Mouse (Mus musculus) heart, embryonic 11.5 days (tissue): ENCODE measurements at regions not wholly inside any gene's neighbourhood (a gene's known extent, or its start where the extent isn't known, plus 50 kb on each side); places are given as distances from the start of the nearest gene placed in this dataset.

Experiments
- ATAC-seq: fragments of 200-750 bp; cut with Nextera tagmentation; replicated peaks from 2 replicates; pipeline ENCODE4 v1.8.0; 2017; ENCODE audit warnings: moderate library complexity; ENCODE audit not compliant: insufficient number of reproducible peaks, low FRiP score, low TSS enrichment
- H3K27ac ChIP-seq: fragments of 300-500 bp; sonication (generic); 2 replicates; pipeline ENCODE4 v1.5.1; 2014; ENCODE audit warnings: mild to moderate bottlenecking, low read depth, low read length
- H3K27me3 ChIP-seq: fragments of 300-500 bp; sonication (generic); 2 replicates; pipeline ENCODE4 v1.6.1; 2014; ENCODE audit warnings: mild to moderate bottlenecking, low read length, mixed read lengths; ENCODE audit not compliant: control insufficient read depth, insufficient read depth
- H3K36me3 ChIP-seq: fragments of 300-500 bp; sonication (generic); 2 replicates; pipeline ENCODE4 v1.6.1; 2014; ENCODE audit warnings: mild to moderate bottlenecking, low read length, moderate library complexity, mixed read lengths; ENCODE audit not compliant: control insufficient read depth, insufficient read depth
- H3K4me1 ChIP-seq: fragments of 300-500 bp; sonication (generic); 2 replicates; pipeline ENCODE4 v1.6.1; 2014; ENCODE audit warnings: low read length; ENCODE audit not compliant: control insufficient read depth, insufficient read depth
- H3K4me2 ChIP-seq: fragments of 300-500 bp; sonication (generic); 2 replicates; pipeline ENCODE4 v1.6.1; 2014; ENCODE audit warnings: mild to moderate bottlenecking, moderate library complexity
- H3K4me3 ChIP-seq: fragments of 300-500 bp; sonication (generic); 2 replicates; pipeline ENCODE4 v1.5.1; 2014; ENCODE audit warnings: low read depth, low read length
- H3K9ac ChIP-seq: fragments of 300-500 bp; sonication (generic); 2 replicates; pipeline ENCODE4 v1.6.1; 2014; ENCODE audit warnings: mild to moderate bottlenecking, low read depth, low read length, moderate library complexity
- H3K9me3 ChIP-seq: fragments of 300-500 bp; sonication (generic); replicated peaks from 2 replicates; pipeline ENCODE4 v1.6.1; 2016; ENCODE audit warnings: low read length; ENCODE audit not compliant: control insufficient read depth
- WGBS: fragments of 180-500 bp; shearing (Covaris S2); extraction: QIAGEN DNeasy Blood & Tissue Kit; methylation state at CpG from one replicate; pipeline ENCODE4 v1.1.7; 2014; ENCODE audit not compliant: insufficient replicate concordance; 5-methylcytosine and 5-hydroxymethylcytosine counted together

DNA sequence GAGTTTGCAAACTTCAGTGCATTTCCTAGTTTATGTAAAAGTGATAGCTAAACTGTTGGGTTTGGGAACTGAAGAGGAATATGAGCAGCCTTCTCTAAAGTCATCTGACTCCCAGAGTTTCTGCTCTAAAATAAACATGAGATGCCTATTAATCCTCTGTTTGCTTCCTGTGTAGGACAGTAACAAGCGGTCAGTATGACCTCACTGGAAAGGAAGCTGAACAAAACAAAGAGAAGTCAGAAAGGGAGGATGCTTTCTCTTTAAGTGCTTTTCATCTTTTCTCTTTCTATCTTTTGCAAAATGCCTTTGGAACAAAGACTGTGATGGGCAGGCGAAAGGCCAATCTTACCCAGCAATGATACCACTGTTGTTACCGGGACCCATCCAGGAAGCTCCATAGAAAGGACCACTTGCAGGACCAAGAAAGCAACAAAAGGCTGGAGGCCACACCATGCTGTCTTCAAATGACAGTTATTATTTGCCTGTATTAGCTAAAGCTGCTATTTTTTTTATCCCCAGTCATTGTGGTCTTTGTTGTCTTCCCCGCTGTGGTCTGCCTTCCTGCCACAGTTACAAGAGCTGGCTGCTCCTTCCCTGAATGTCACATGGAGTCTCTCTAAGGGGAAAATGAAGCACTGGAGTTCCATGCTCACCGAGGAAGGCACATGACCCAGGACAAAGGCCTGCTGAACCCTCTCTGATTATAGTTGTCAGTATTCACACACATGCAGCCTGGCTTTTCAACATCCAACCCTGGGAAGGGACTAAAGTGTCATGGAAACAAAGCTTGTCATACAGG, 253.4 kb downstream of the Galc start:
- no peak for ATAC-seq
- no peaks in the 10 kb centered on the region for H3K27me3 ChIP-seq
- WGBS = 54% methylated on average over 5 of the region's 5 CpGs
- no peak overlapping the region for H3K4me2 ChIP-seq
- no peaks in the 10 kb centered on the region for H3K9me3 ChIP-seq
- H3K9ac ChIP-seq = no peak overlapping the region
- H3K36me3 ChIP-seq = no peaks in the 10 kb centered on the region
- no peak overlapping the region for H3K4me3 ChIP-seq
- no peaks in the 10 kb centered on the region for H3K4me1 ChIP-seq
- no peak overlapping the region for H3K27ac ChIP-seq

DNA sequence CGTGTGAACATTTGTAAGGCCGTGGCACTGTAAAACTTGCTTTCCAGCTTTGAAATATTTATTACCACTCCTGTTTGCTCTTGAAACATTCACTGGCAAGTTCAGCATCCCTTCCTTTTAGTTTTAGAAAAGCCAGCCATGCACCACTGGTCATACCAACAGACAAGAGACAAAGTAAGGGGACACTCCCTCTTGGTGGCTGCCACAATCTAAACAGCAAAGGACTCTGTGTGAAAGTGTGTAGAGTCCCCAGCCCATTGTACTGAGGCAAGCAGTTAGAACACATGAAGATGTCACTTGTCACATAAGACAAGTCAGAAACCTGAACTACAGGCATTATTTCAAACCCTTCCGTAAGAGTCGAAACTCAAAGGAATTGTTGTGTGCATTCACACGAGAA, 257.0 kb downstream of the Galc start:
- WGBS = 83% methylated on average over 5 of the region's 5 CpGs
- Histone ChIP-seq H3K9ac (no peak overlapping the region), H3K27me3 (no peaks in the 10 kb centered on the region), H3K9me3 (no peaks in the 10 kb centered on the region), H3K4me2 (no peak overlapping the region), H3K4me3 (no peak overlapping the region), H3K27ac (no peak overlapping the region), H3K4me1 (no peaks in the 10 kb centered on the region), H3K36me3 (no peaks in the 10 kb centered on the region)
- no peak for ATAC-seq

DNA sequence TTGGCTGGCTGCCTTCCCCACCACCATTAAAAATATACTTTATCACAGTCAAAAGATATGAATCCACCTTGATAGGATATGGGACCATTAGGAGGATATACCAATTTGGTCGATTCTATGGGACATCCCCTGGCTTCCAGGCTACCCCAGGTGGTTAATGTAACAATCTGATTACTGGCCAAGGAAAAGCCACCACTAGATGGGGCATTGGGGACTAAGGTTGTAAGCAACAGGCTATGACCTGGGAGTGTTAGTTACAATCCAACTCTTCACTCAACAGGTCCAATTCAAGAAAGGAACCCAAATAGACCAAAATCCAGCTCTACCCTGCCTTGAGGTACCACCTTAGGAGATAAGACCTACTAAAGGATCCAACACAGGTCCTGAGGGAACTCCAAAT, 264.4 kb downstream of the Galc start:
- Histone ChIP-seq H3K4me3 (no peak overlapping the region), H3K4me2 (no peak overlapping the region), H3K9me3 (no peaks in the 10 kb centered on the region), H3K27ac (no peak overlapping the region), H3K4me1 (no peaks in the 10 kb centered on the region), H3K27me3 (no peaks in the 10 kb centered on the region), H3K9ac (no peak overlapping the region), H3K36me3 (no peaks in the 10 kb centered on the region)
- ATAC-seq = no peak
- WGBS = 50% methylated on average over 1 of the region's 1 CpGs

DNA sequence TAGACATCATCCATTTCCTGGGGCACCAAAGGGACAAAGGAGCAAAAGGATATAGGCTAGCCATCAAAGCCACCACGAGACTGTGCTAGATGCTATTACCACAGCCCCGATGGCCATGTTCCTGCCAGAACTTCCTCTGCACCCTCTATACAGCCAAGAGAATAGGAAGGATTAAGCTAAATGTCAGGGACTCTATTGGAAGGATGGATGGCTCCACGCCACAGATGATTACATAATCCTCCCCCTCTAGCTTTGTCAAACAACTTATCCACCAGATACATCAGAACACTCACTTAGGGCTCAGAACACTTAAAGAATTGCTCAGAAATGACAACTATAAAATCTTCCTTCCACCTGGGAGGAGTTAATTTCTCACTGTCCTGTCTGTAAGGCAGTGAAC, 265.3 kb downstream of the Galc start:
- Histone ChIP-seq H3K4me2 (no peak overlapping the region), H3K9ac (no peak overlapping the region), H3K4me1 (no peaks in the 10 kb centered on the region), H3K4me3 (no peak overlapping the region), H3K27me3 (no peaks in the 10 kb centered on the region), H3K9me3 (no peaks in the 10 kb centered on the region), H3K27ac (no peak overlapping the region), H3K36me3 (no peaks in the 10 kb centered on the region)
- WGBS = 77% methylated on average over 3 of the region's 3 CpGs
- ATAC-seq = no peak

DNA sequence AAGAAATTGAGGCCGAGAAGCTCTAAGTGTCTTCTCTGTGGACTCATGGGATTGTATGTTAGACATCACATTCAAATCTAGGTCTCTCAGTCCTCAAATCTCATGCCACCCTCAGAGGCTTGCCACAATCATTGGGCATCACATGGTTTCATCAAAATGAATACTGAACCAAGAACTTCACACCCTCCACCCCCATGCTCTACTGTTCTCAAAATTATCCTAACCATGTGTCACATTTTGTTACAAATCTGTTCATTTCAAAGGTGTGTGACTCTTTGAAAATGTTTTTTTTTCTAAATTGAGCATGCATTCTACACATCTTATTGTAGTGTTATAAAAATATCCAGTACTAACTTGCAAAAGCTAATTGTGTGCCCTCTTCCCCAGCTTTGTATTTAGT, 275.9 kb downstream of the Galc start:
- Histone ChIP-seq H3K4me2 (no peak overlapping the region), H3K4me3 (no peak overlapping the region), H3K36me3 (no peaks in the 10 kb centered on the region), H3K9me3 (no peaks in the 10 kb centered on the region), H3K9ac (no peak overlapping the region), H3K27me3 (no peaks in the 10 kb centered on the region), H3K4me1 (no peaks in the 10 kb centered on the region), H3K27ac (no peak overlapping the region)
- ATAC-seq = no peak
- 82% methylated on average over 1 of the region's 1 CpGs for WGBS

GRCm38 (mm10) chr12:97978668-97979067, 280.6 kb downstream of the Galc start:
- no peak overlapping the region for H3K27ac ChIP-seq
- H3K4me3 ChIP-seq = no peak overlapping the region
- H3K9me3 ChIP-seq = no peaks in the 10 kb centered on the region
- no peak overlapping the region for H3K9ac ChIP-seq
- no peaks in the 10 kb centered on the region for H3K27me3 ChIP-seq
- H3K4me2 ChIP-seq = no peak overlapping the region
- no peaks in the 10 kb centered on the region for H3K36me3 ChIP-seq
- no peaks in the 10 kb centered on the region for H3K4me1 ChIP-seq
- 64% methylated on average over 3 of the region's 3 CpGs for WGBS
- ATAC-seq = no peak

GRCm38 (mm10) chr12:97978178-97978651, 281.0 kb downstream of the Galc start:
- Histone ChIP-seq H3K4me3 (no peak overlapping the region), H3K4me2 (no peak overlapping the region)
- WGBS = 84% methylated on average over 8 of the region's 8 CpGs

DNA sequence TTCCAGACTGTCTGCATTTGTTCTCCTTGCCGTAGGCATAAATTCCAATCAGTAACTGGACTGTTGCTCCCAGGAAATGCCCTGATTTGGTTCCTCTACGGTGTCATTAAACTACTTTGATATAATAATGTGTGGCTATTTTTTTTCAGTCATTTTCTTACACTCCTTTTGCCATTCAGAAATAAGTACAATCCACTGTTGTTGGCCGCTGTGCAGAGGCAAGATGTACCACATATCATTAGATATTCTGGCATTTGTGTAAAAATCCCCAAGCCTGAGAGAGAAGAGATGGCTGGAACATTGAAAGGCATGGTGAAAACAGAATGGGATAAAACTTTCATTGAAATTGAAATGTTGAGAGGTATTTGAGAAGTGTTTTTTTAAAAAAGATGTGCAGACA, 281.6 kb downstream of the Galc start:
- H3K4me1 ChIP-seq = no peaks in the 10 kb centered on the region
- H3K27me3 ChIP-seq = no peaks in the 10 kb centered on the region
- 67% methylated on average over 3 of the region's 3 CpGs for WGBS

More at GRCm38 (mm10) chr12:97978178-97978651, 281.0 kb downstream of the Galc start:
- Histone ChIP-seq H3K27me3 (no peaks in the 10 kb centered on the region), H3K9ac (no peak overlapping the region), H3K27ac (no peak overlapping the region), H3K36me3 (no peaks in the 10 kb centered on the region), H3K9me3 (no peaks in the 10 kb centered on the region), H3K4me1 (no peaks in the 10 kb centered on the region)
- ATAC-seq = no peak

GRCm38 (mm10) chr12:97973909-97974510, 285.2 kb downstream of the Galc start:
- Histone ChIP-seq H3K36me3 (no peaks in the 10 kb centered on the region), H3K27me3 (no peaks in the 10 kb centered on the region), H3K4me1 (no peaks in the 10 kb centered on the region), H3K4me3 (no peak overlapping the region), H3K4me2 (no peak overlapping the region), H3K27ac (no peak overlapping the region), H3K9me3 (no peaks in the 10 kb centered on the region), H3K9ac (no peak overlapping the region)
- 56% methylated on average over 10 of the region's 10 CpGs for WGBS
- no peak for ATAC-seq

More for the DNA sequence above, 281.6 kb downstream of the Galc start:
- Histone ChIP-seq H3K27ac (no peak overlapping the region), H3K9me3 (no peaks in the 10 kb centered on the region), H3K36me3 (no peaks in the 10 kb centered on the region), H3K4me2 (no peak overlapping the region), H3K9ac (no peak overlapping the region), H3K4me3 (no peak overlapping the region)
- ATAC-seq = no peak
